Comparison of ENCODE assay signal across 22 mouse cellular contexts in the genomic region with DNA sequence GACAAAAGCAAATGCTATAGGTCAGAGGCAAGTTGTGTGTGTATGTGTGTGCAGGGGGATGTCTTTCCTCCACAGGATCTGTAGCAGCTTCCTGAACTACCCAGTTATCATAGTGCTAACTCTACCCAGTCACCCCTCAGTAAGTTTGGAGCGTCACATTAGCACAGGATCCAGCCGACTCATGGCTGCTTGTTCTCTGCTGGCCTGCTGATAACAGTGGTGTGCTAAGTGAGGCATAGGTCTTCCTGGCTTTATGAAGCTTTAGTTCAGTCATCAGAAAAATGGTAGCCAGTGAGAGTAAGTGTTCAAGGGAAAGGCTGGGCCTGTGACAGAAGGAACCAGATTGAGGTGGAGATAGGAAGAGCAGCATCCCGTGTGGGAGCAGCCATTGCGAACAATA. TPM values are rescaled to one million over a fixed set of nuclear protein-coding genes. Genes with fewer than 3 reads are reported as not detected.
A peak's percentile ranks its signal among the peaks of the same experiment; 100 is the strongest.
DNase-seq lines count a peak whose midpoint lies in the region; ATAC-seq and TF ChIP-seq lines count a peak whose summit lies in the region.
"Had no signal": no experiment of that assay in that cellular context is flagged by ENCODE, and none has a peak within 500 bp of the region (broad histone marks: within the 10 kb centered on the region; RNA-seq: fewer than 3 reads in every experiment).

No protein-coding gene starts in this region.

- intact Hi-C loops in heart, postnatal 10 days (cut with DNase I), result no loop called here

- WGBS in heart, embryonic 12.5 days, result 65% methylated on average over 4 of the region's 4 CpGs
- WGBS in bone marrow, adult 2 months, result 58% methylated on average over 4 of the region's 4 CpGs
- 37% methylated on average over 4 of the region's 4 CpGs for WGBS in liver, embryonic 12.5 days (ENCODE audit: insufficient replicate concordance)

- H3K27me3 ChIP-seq in heart, embryonic 12.5 days (replicated peaks), result no peaks in the 10 kb centered on the region
- no peaks in the 10 kb centered on the region for H3K27me3 ChIP-seq in liver, embryonic 12.5 days (replicated peaks)
- H3K27me3 ChIP-seq: CH12.LX; embryonic facial prominence, embryonic 13.5 days; neural tube, embryonic 13.5 days had no signal

- H3K36me3 ChIP-seq in heart, embryonic 12.5 days, result peaks cover 42% of the 10 kb centered on the region
- H3K36me3 ChIP-seq in liver, embryonic 12.5 days, result peaks cover 33% of the 10 kb centered on the region

- no peak overlapping the region for H3K4me3 ChIP-seq in heart, embryonic 12.5 days
- no peak overlapping the region for H3K4me3 ChIP-seq in bone marrow, adult 2 months (replicated peaks; ENCODE audit: control insufficient read depth, low read depth, low read length)
- H3K4me3 ChIP-seq in liver, embryonic 12.5 days, result no peak overlapping the region
- H3K4me3 ChIP-seq: embryonic facial prominence, embryonic 13.5 days; forebrain, embryonic 10.5 days; neural tube, embryonic 13.5 days had no signal

- peak; percentile 73; the same call in 1 of the 2 replicates for ATAC-seq in heart, embryonic 12.5 days (ENCODE audit: insufficient number of reproducible peaks, low FRiP score)
- ATAC-seq in liver, embryonic 12.5 days, result peak; percentile 93
- peak; percentile 74 for ATAC-seq in megakaryocyte progenitor cell, adult 5-6 weeks (replicated peaks; ENCODE audit: poor library complexity)
- ATAC-seq: hindbrain, postnatal 0 days had no signal

- no peak overlapping the region for H3K4me2 ChIP-seq in heart, embryonic 12.5 days
- H3K4me2 ChIP-seq in liver, embryonic 12.5 days, result peak overlapping the region; percentile 38
- H3K4me2 ChIP-seq: embryonic facial prominence, embryonic 13.5 days; lung, embryonic 14.5 days; neural tube, embryonic 13.5 days had no signal

- TF ChIP-seq POLR2A in bone marrow, adult 2 months (IDR thresholded peaks at IDR 0.05; ENCODE audit: borderline replicate concordance, control insufficient read depth, low read depth, low read length), result no peak

- H3K4me1 ChIP-seq in heart, embryonic 12.5 days (replicated peaks), result peaks cover 4% of the 10 kb centered on the region; the same call in 1 of the 2 replicates
- H3K4me1 ChIP-seq in bone marrow, adult 2 months (ENCODE audit: control insufficient read depth, insufficient read depth, low read length), result peaks cover 5% of the 10 kb centered on the region; the same call in 1 of the 2 replicates
- H3K4me1 ChIP-seq in liver, embryonic 12.5 days, result peaks cover 52% of the 10 kb centered on the region
- H3K4me1 ChIP-seq: embryonic facial prominence, embryonic 13.5 days; forebrain, embryonic 10.5 days had no signal

- no peak overlapping the region for H3K27ac ChIP-seq in heart, embryonic 12.5 days (ENCODE audit: poor library complexity, severe bottlenecking)
- H3K27ac ChIP-seq in bone marrow, adult 2 months (ENCODE audit: control insufficient read depth, insufficient read depth, low read depth, low read length, poor library complexity), result peak overlapping the region; percentile 91
- H3K27ac ChIP-seq in liver, embryonic 12.5 days, result peak overlapping the region; percentile 90
- H3K27ac ChIP-seq: embryonic facial prominence, embryonic 13.5 days; hindbrain, postnatal 0 days; kidney, postnatal 0 days; neural tube, embryonic 13.5 days had no signal

- H3K9ac ChIP-seq in heart, embryonic 12.5 days, result no peak overlapping the region
- H3K9ac ChIP-seq in liver, embryonic 12.5 days, result peak overlapping the region; percentile 40
- H3K9ac ChIP-seq: embryonic facial prominence, embryonic 13.5 days; lung, embryonic 14.5 days; neural tube, embryonic 13.5 days had no signal

- no peak for DNase-seq in heart, postnatal 10 days
- no peak for DNase-seq in yolk sac, embryonic 10.5 days (ENCODE audit: low spot score)
- DNase-seq in ovary, postnatal 14 days (ENCODE audit: low spot score), result no peak
- DNase-seq in Muller cell, postnatal 12 days (ENCODE audit: inconsistent ontology term), result no peak
- DNase-seq: adrenal gland, postnatal 14 days; cerebellum, adult 8-10 months; gastrocnemius, postnatal 10 days; heart, postnatal 36 days; kidney, adult 11 months; lung, embryonic 14.5 days; right cerebral cortex, postnatal 25 days had no signal

- no peak for TF ChIP-seq CTCF in bone marrow, adult 2 months (IDR thresholded peaks at IDR 0.05; ENCODE audit: control insufficient read depth, insufficient read depth, low read length)

- H3K9me3 ChIP-seq in heart, embryonic 12.5 days (replicated peaks), result no peaks in the 10 kb centered on the region
- H3K9me3 ChIP-seq in liver, embryonic 12.5 days (replicated peaks), result no peaks in the 10 kb centered on the region
- H3K9me3 ChIP-seq: embryonic facial prominence, embryonic 13.5 days; forebrain, embryonic 10.5 days; neural tube, embryonic 13.5 days had no signal

RNA-seq across cellular contexts. Expression of gene Msantd1, which starts 16.1 kb away (rescaled TPM):
- polyA plus RNA-seq in heart, embryonic 12.5 days (2016; fragmentation: Nextera tagmentation; extraction: Ambion mirVana), result 0.31 and 0.62 TPM in 2 replicates
- total RNA-seq in heart, postnatal 10 days (2021), result under 1 TPM; 0.25 to 0.62 TPM
- polyA plus RNA-seq in bone marrow, adult 2 months (2011; ENCODE audit: insufficient read depth, insufficient read length, low replicate concordance, missing spikeins), result 0.72 and 4.6 TPM in 2 replicates
- 0.18 and 0.69 TPM in 2 replicates for polyA plus RNA-seq in liver, embryonic 12.5 days (2016; fragmentation: Nextera tagmentation; extraction: Ambion mirVana)
- total RNA-seq in megakaryocyte progenitor cell, adult 5-6 weeks (2015), result 0.44 and 0.95 TPM in 2 replicates
- 0.08 and 0.30 TPM in 2 replicates for total RNA-seq in megakaryocyte progenitor cell, adult 5-6 weeks (2017)
- total RNA-seq: monocyte, adult 5-6 weeks had no signal

RNA-seq across cellular contexts. Expression of gene Rgs12, which starts 25.3 kb away (rescaled TPM):
- polyA plus RNA-seq in heart, embryonic 12.5 days (2016; fragmentation: Nextera tagmentation; extraction: Ambion mirVana), result 34.2 and 35.6 TPM in 2 replicates
- total RNA-seq in heart, postnatal 10 days (2021), result 10 to 100 TPM; 32.5 to 36.5 TPM
- 21.4 and 56.9 TPM in 2 replicates for polyA plus RNA-seq in bone marrow, adult 2 months (2011; ENCODE audit: insufficient read depth, insufficient read length, low replicate concordance, missing spikeins)
- polyA plus RNA-seq in liver, embryonic 12.5 days (2016; fragmentation: Nextera tagmentation; extraction: Ambion mirVana), result 30.1 and 31.7 TPM in 2 replicates
- total RNA-seq in megakaryocyte progenitor cell, adult 5-6 weeks (2015), result 9.7 and 12.2 TPM in 2 replicates
- 8.3 and 11.8 TPM in 2 replicates for total RNA-seq in megakaryocyte progenitor cell, adult 5-6 weeks (2017)
